Mouse (Mus musculus): ENCODE results near the gene Paics. TPM values are rescaled to one million over a fixed set of nuclear protein-coding genes. Genes with fewer than 3 reads are reported as not detected.

Gene Paics
- polyA plus RNA-seq, 1 experiment from 2014 or later = 246 TPM

DNA sequence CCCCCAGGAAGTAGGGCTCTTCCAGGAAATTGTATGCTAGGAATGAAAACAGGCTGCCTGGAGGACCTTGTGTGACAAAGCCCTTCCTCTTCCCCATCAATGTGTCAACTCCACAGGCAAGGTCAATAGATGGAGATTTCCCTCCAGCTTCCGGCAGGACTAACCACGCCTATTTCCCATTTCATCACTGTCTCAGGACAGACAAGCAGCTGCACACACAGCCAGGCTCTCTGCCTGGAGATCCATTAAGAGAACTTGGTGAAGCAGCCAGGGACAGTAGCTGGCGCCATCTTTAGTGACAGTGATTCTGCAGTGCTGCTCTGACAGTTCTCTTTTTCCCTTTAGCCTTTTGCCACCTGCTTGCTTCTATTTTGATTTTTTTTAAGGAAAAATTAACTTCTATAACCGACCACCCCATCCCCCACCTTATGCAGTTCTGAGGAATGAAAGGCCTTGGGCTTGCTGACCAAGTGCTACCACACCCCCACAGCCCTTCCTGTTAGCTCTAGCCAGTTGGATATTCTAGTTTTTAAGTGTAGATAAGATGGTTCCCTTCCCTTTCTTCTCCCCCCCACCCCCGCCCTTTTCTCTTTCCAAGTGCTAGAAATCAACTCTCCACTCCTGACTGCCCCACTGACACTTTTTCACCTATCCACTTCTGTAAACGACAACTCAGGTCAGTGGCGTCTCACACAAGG is 21.8 kb upstream of the Paics start:
- 37% methylated on average over 7 of the region's 7 CpGs for WGBS (ENCODE audit: insufficient replicate concordance)
- no peak overlapping the region for H3K4me3 ChIP-seq
- no peaks in the 10 kb centered on the region for H3K27me3 ChIP-seq (replicated peaks)
- peaks cover 14% of the 10 kb centered on the region for H3K4me1 ChIP-seq
- ATAC-seq = 0 out of 2 replicates have a peak, but pooled peaks have one; percentile 47
- H3K36me3 ChIP-seq = peaks cover 53% of the 10 kb centered on the region
- no peaks in the 10 kb centered on the region for H3K9me3 ChIP-seq (replicated peaks)
- H3K9ac ChIP-seq = no peak overlapping the region
- peak overlapping the region; percentile 20; the same call in 1 of the 2 replicates for H3K27ac ChIP-seq
- H3K4me2 ChIP-seq = peak overlapping the region; percentile 14; the same call in 1 of the 2 replicates

DNA sequence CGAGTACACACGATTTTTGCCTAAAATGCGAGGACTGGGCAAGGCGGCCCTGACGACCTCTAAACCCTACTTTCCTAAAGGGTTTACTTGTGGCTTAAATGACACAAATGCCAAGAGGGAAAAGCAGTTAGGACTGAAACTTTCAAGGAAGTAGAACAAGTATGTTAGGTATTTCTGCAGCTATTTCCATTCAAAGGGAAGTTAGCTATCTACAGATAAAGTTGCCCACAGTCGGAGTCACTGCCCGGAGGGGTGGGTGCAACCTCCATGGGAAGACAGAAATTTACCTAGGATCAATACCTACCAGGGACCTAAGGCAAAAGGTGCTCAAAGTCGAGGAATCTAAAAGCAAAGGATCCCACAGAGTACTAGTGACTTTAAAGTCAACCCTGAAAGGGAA is 11.4 kb upstream of the Paics start:
- no peak for ATAC-seq
- WGBS (ENCODE audit: insufficient replicate concordance) = 82% methylated on average over 8 of the region's 8 CpGs
- no peak overlapping the region for H3K9ac ChIP-seq
- H3K4me3 ChIP-seq = no peak overlapping the region
- no peak overlapping the region for H3K27ac ChIP-seq
- no peaks in the 10 kb centered on the region for H3K27me3 ChIP-seq (replicated peaks)
- H3K36me3 ChIP-seq = peaks cover 39% of the 10 kb centered on the region
- no peaks in the 10 kb centered on the region for H3K4me1 ChIP-seq
- H3K4me2 ChIP-seq = no peak overlapping the region
- peaks cover 10% of the 10 kb centered on the region; the same call in 1 of the 2 replicates for H3K9me3 ChIP-seq (replicated peaks)

DNA sequence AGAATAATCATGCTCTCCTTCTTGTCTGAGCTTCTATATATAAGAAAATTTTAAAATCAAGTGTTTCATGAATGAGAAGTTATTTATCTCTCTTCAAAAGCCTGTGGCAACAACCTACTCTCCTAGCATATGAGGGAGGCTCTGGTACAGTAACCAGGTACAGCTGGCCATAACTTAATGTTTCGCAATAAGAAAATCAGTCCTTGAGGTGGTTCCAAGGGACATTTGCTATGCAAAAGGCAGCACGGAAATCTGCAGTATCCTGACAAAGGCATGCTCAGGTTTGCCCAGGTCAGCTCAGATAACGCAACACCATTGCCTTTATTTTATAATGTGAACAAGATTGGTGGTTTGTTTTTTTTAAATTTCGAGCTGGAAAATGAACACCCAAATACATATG is 9.1 kb upstream of the Paics start:
- no peak overlapping the region for H3K4me2 ChIP-seq
- H3K36me3 ChIP-seq = peaks cover 49% of the 10 kb centered on the region
- H3K9me3 ChIP-seq (replicated peaks) = peaks cover 10% of the 10 kb centered on the region; the same call in 1 of the 2 replicates
- no peak overlapping the region for H3K27ac ChIP-seq
- no peaks in the 10 kb centered on the region for H3K27me3 ChIP-seq (replicated peaks)
- no peak overlapping the region for H3K4me3 ChIP-seq
- 83% methylated on average over 4 of the region's 4 CpGs for WGBS (ENCODE audit: insufficient replicate concordance)
- no peak for ATAC-seq
- no peak overlapping the region for H3K9ac ChIP-seq
- peaks cover 13% of the 10 kb centered on the region for H3K4me1 ChIP-seq

DNA sequence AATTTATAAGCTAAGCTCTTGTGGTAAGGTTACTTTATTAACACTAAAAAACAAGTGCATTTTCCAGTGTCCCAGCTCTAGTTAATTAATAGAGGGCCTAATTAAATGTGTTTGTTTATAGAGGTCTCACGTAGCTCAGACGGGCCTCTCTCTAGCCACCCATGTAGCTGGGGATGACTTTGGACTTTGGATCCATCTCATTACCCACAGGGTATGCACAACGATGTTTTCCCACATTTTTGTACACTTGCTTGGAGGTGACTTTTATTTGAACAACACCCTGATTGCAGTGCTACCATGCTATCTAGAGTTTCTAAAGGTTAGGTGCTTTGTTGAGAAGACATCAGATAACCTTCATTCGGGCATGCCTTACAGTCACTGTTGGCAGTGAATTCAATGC is 8.6 kb upstream of the Paics start:
- no peak for ATAC-seq
- Histone ChIP-seq H3K9me3 (replicated peaks) (peaks cover 10% of the 10 kb centered on the region; the same call in 1 of the 2 replicates), H3K9ac (no peak overlapping the region), H3K27me3 (replicated peaks) (no peaks in the 10 kb centered on the region), H3K4me1 (peaks cover 19% of the 10 kb centered on the region), H3K36me3 (peaks cover 54% of the 10 kb centered on the region), H3K4me3 (no peak overlapping the region), H3K4me2 (no peak overlapping the region), H3K27ac (no peak overlapping the region)
- 70% methylated on average over 4 of the region's 4 CpGs for WGBS (ENCODE audit: insufficient replicate concordance)

DNA sequence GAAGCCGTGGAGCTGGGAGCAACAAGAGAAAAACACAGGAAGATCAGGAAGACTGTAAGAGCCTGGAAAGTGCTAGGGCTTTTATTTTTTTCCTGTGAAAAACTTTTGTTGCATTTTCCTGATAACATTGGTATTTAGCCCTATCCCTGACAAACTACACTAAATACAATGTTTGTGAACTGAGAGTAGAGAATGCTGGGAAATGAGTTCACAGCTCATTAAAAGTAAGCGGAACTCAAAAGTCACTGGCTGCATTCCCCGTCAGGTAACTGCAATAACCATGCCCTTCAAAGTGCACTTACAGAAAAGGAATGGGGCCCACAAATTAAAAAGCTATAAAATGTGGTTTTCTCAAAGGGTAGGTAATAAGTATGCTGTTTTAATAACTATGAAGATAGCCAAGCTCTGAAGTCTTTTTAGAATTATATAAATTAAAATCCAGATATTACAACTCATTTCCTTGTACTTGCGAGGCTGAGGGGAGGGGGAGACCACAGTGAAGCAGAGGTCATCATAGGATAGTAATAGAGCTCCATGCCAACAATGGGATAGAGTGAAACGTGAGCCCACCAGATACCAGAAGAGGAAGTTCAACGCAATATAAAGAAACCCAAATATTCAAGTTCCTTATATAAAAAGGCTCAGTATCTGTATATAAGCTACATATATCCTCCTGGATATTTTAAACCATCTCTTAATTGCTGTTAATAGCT is 6.0 kb upstream of the Paics start:
- Histone ChIP-seq H3K27ac (no peak overlapping the region), H3K4me1 (peaks cover 45% of the 10 kb centered on the region), H3K9ac (no peak overlapping the region), H3K27me3 (replicated peaks) (no peaks in the 10 kb centered on the region), H3K36me3 (peaks cover 60% of the 10 kb centered on the region), H3K4me3 (no peak overlapping the region), H3K9me3 (replicated peaks) (0 out of 2 replicates have a peak, but pooled peaks cover 1% of the 10 kb centered on the region), H3K4me2 (no peak overlapping the region)
- 65% methylated on average over 6 of the region's 6 CpGs for WGBS (ENCODE audit: insufficient replicate concordance)
- no peak for ATAC-seq

DNA sequence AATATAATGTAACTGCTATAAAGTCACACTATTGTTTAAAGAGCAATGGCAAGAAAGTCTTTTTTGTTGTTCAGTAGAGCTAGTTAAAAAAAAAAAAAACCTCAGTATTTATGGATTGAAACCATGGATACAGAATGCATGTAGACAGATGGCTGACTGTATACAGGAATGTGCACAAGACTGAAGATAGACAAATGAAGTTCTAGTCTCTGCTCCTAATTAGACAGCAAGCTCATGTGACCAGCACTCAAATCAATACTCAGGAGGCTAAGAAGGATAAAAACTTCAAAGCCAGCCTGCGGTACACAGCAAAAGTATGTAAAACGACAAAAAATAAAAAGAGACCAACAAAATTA is 5.5 kb upstream of the Paics start:
- Histone ChIP-seq H3K9ac (no peak overlapping the region), H3K4me2 (no peak overlapping the region), H3K27me3 (replicated peaks) (no peaks in the 10 kb centered on the region), H3K36me3 (peaks cover 55% of the 10 kb centered on the region), H3K4me3 (no peak overlapping the region), H3K9me3 (replicated peaks) (no peaks in the 10 kb centered on the region), H3K4me1 (peaks cover 47% of the 10 kb centered on the region), H3K27ac (no peak overlapping the region)
- WGBS (ENCODE audit: insufficient replicate concordance) = 79% methylated on average over 2 of the region's 2 CpGs
- ATAC-seq = no peak

DNA sequence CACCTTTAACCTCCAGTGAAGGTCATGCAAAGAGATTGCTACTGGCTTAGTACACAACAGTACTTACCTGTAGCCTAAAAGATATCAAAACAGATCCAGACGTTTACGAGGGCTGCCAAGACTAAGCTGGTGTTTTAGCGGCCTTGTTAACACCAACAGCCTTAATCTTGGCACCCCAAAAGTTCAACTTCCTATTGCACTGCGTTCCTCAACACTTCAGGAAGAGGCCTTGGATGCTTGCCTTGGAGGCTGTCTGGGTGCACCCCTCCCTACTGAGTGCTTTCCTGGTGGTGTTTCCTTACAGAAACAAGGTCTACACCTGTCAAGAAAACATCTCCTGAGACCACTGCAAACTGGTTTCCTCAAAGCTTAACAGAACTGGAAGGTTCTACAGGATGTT is 4.0 kb upstream of the Paics start:
- H3K9me3 ChIP-seq (replicated peaks) = no peaks in the 10 kb centered on the region
- peaks cover 47% of the 10 kb centered on the region for H3K4me1 ChIP-seq
- WGBS (ENCODE audit: insufficient replicate concordance) = 68% methylated on average over 4 of the region's 4 CpGs
- no peak overlapping the region for H3K4me3 ChIP-seq
- no peak for ATAC-seq
- H3K27me3 ChIP-seq (replicated peaks) = no peaks in the 10 kb centered on the region
- H3K4me2 ChIP-seq = peak overlapping the region; percentile 27
- no peak overlapping the region for H3K9ac ChIP-seq
- peaks cover 44% of the 10 kb centered on the region for H3K36me3 ChIP-seq
- no peak overlapping the region for H3K27ac ChIP-seq

DNA sequence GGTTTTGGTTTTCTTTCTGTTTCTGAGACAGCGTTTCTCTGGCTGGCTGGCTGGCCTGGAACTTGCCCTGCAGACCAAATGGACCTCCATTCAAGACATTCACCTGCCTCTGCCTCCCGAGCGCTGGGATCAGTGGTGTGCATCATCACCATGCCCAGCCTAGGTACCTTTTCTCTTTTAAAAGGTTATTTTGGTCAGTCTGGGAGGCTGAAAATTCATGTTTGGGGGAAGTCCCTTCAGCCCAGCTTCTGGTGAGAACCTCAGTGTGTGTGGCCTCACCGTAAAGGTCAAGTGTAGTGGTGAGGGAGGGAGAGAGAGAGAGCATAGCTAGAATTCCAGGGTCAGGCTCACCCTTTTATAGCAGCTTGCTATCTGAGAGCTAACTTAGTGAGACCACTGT is 3.3 kb upstream of the Paics start:
- Histone ChIP-seq H3K4me2 (peak overlapping the region; percentile 27; the same call in 1 of the 2 replicates), H3K27me3 (replicated peaks) (no peaks in the 10 kb centered on the region), H3K4me3 (no peak overlapping the region), H3K36me3 (peaks cover 40% of the 10 kb centered on the region), H3K9me3 (replicated peaks) (no peaks in the 10 kb centered on the region), H3K9ac (no peak overlapping the region), H3K4me1 (peaks cover 53% of the 10 kb centered on the region), H3K27ac (no peak overlapping the region)
- ATAC-seq = no peak
- WGBS (ENCODE audit: insufficient replicate concordance) = 93% methylated on average over 4 of the region's 4 CpGs

DNA sequence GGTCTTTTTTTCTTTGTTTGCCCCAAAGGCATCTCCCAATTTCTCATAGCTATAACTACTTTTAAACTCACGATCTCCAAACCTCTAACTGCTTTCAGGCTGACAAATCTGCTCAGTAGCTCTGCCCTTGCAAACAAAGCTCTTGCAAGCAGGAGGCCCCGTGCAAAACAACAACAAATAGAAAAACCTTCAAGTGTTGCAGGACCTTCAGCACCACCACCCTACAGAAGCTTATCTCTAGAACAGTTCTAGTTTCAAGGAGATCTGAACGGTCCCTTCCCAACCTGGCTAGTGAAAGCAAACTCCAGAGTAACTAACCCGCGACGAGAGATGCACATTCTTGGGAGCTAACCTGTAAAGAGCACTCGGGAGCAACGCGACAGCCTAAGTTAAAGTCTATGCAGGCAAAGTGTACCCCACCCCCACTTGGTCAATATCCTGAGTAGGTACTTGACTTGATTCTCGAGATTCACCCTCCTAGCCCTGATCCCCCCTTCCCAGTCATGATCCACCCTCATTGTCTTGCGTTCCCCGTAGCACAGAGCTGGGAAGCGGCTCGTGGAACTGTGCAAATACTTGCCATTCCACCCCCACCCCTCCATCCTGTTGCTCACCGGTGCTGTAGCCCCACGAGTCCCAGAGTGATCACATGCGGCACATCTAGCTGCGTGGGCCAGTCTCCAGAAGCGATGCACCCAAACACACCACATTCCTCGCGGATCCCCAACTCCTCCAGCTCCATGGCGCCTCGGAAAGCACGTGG is 583 bp upstream of the Paics start:
- no peak for ATAC-seq
- Histone ChIP-seq H3K4me3 (peak overlapping the region; percentile 70), H3K36me3 (peaks cover 54% of the 10 kb centered on the region), H3K4me2 (peak overlapping the region; percentile 97), H3K4me1 (peaks cover 79% of the 10 kb centered on the region), H3K27me3 (replicated peaks) (no peaks in the 10 kb centered on the region), H3K9ac (peak overlapping the region; percentile 79), H3K27ac (peak overlapping the region; percentile 80), H3K9me3 (replicated peaks) (no peaks in the 10 kb centered on the region)
- 1% methylated on average over 24 of the region's 24 CpGs for WGBS (ENCODE audit: insufficient replicate concordance)

DNA sequence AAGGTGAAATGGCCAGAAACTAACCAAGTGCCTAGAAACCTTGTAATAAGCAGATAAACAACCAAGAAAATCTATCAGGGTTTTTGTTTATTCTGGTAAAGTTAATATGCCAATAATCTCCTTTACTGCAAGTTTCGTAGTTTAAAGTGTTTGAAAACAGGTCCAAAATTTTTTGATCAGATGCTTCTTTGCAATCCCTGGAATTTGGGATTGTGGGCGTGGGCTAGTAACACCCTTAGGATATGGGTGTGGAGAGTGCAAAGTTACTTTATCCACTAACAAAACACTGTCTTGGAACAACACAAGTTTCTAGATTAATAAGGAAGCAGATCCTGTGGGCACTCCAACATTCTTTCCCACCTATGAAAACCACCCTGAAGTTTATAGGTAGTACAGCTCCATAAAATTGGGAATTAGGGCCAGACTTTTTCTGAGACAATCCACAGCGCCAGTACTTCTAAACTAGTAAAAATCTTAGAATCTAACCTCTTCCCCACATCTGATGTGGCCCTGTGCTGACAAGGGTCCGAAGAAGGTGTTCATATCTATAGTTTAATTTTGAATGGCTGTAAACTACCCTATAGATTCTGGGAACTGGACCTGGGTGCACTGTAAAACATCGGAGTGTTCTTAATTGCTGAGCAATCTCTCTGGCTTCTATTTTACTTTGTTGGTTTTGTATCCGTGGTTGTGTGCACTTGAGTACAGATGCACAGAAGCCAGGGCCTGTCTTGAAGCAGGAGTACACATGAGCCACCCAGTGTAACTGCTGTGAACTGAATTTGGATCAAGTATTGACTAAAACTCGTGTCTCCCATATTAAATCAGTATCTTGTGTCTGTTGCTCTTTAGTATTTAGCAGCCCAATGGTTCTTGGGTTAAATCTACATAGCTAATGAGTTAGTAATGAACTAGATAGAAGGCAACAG is 1.3 kb downstream of the Paics start:
- no peak for ATAC-seq
- WGBS (ENCODE audit: insufficient replicate concordance) = 8% methylated on average over 7 of the region's 7 CpGs
- Histone ChIP-seq H3K4me1 (peaks cover 66% of the 10 kb centered on the region), H3K36me3 (peaks cover 58% of the 10 kb centered on the region), H3K4me3 (peak overlapping the region; percentile 70), H3K27me3 (replicated peaks) (no peaks in the 10 kb centered on the region), H3K9me3 (replicated peaks) (no peaks in the 10 kb centered on the region), H3K9ac (peak overlapping the region; percentile 79), H3K4me2 (peak overlapping the region; percentile 97), H3K27ac (peak overlapping the region; percentile 80)

DNA sequence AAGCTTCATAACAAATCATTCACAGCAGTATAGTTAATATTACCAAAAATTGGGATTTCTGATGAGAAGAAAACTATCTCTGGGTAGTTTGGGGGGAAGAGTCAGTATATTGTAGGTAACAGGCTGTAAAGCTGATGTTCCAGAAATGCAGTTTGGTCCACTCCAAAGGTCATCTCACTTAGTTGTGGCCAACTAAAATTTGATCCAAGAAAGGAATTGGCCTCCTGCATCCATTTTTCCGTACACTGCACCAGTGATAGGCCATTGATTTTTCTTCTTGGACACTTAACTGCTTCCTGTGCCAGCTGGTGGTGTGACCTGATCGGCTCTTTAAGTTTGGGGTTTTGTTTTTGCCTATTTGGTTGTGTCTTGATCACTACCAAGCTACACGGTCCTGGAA is 2.7 kb downstream of the Paics start:
- 64% methylated on average over 3 of the region's 3 CpGs for WGBS (ENCODE audit: insufficient replicate concordance)
- Histone ChIP-seq H3K9me3 (replicated peaks) (no peaks in the 10 kb centered on the region), H3K4me3 (peak overlapping the region; percentile 29; the same call in 1 of the 2 replicates), H3K9ac (peak overlapping the region; percentile 29; the same call in 1 of the 2 replicates), H3K4me1 (peaks cover 52% of the 10 kb centered on the region), H3K27ac (0 out of 2 replicates have a peak overlapping the region, but pooled peaks have one; percentile 41), H3K4me2 (peak overlapping the region; percentile 97), H3K36me3 (peaks cover 58% of the 10 kb centered on the region), H3K27me3 (replicated peaks) (no peaks in the 10 kb centered on the region)
- ATAC-seq = no peak

All from liver, embryonic 12.5 days (tissue).